Mouse (Mus musculus): ENCODE results near the gene Yju2.

Yju2 gene

GRCm38 (mm10) chr17:56008356-56009087 lies 49.6 kb downstream of the Yju2 start:
- DNase-seq = peak; percentile 91

GRCm38 (mm10) chr17:56009088-56009961 lies 50.4 kb downstream of the Yju2 start:
- peak; percentile 92 for DNase-seq

GRCm38 (mm10) chr17:56009962-56010240 lies 51.0 kb downstream of the Yju2 start:
- DNase-seq = no peak

GRCm38 (mm10) chr17:56010255-56010654 lies 51.4 kb downstream of the Yju2 start:
- DNase-seq = no peak

- DNase-seq = peak; percentile 86
Observed at GRCm38 (mm10) chr17:56010681-56011080, 51.8 kb downstream of the Yju2 start.

- DNase-seq = no peak
Observed at GRCm38 (mm10) chr17:56011441-56011840, 52.5 kb downstream of the Yju2 start.

- no peak for DNase-seq
Observed at GRCm38 (mm10) chr17:56015293-56015692, 56.4 kb downstream of the Yju2 start.

GRCm38 (mm10) chr17:56016382-56016781 lies 57.5 kb downstream of the Yju2 start:
- no peak for DNase-seq

- DNase-seq = no peak
Observed at GRCm38 (mm10) chr17:56016793-56017785, 58.2 kb downstream of the Yju2 start.

- no peak for DNase-seq
Observed at GRCm38 (mm10) chr17:56017848-56018247, 58.9 kb downstream of the Yju2 start.

Measured in lung, postnatal 14 days (tissue).